Mouse (Mus musculus) frontal cortex, adult 2 months (tissue): ENCODE measurements around the gene 1700023F06Rik. TPM values are rescaled to one million over a fixed set of nuclear protein-coding genes. Genes with fewer than 3 reads are reported as not detected.
"Not testable (repeated sequence)": the region's sequence is repeated elsewhere in the genome, so short reads cannot be mapped to it uniquely, and the experiment has no call there.

Experiments used
- DNase-seq, 2 experiments: peaks; one replicate each; pipeline ENCODE4 v3.0.0; 2022; ENCODE audit warnings: low spot score in 1 of 2; ENCODE audit errors: extremely low spot score in 1 of 2
- polyA plus RNA-seq: library from polyadenylated mRNA; depleted of rRNA; stranded (reverse); fragments of >200 nt; gene quantifications from 2 replicates; pipeline ENCODE4 v1.2.3, GENCODE M21; 2012

The 1700023F06Rik gene
- polyA plus RNA-seq, 1 experiment = 6.0 TPM

- no peak for DNase-seq
Measured at GRCm38 (mm10) chr11:103223951-103224456, 15.6 kb upstream of the 1700023F06Rik start.

GRCm38 (mm10) chr11:103223444-103223843 is 15.1 kb upstream of the 1700023F06Rik start:
- peak; percentile 47 to 75 for DNase-seq

GRCm38 (mm10) chr11:103222718-103223117 is 14.4 kb upstream of the 1700023F06Rik start:
- DNase-seq = not testable (repeated sequence)

- no peak for DNase-seq
Measured at GRCm38 (mm10) chr11:103221437-103221836, 13.1 kb upstream of the 1700023F06Rik start.

- DNase-seq = no peak
Measured at GRCm38 (mm10) chr11:103219995-103220394, 11.6 kb upstream of the 1700023F06Rik start.

GRCm38 (mm10) chr11:103219259-103219658 is 10.9 kb upstream of the 1700023F06Rik start:
- no peak for DNase-seq

DNA sequence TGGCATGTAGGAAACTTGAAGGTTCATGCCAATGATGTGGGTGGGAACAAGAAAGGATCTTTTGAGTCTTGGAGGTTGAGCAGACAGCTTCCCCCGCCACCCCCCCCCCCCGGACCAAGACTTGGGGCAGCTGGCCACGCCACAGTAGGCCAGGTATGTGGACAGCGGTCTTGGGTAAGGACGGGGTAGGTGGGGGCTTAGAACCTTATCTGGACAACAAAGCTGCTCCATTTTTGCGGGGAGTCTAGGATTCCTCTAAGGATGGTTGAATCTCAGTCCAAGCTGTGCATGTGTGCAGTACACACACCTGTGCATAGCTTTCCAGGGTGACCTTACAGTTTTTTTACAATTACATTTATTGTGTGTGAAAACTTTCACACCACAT is 10.2 kb upstream of the 1700023F06Rik start:
- DNase-seq = no peak

DNA sequence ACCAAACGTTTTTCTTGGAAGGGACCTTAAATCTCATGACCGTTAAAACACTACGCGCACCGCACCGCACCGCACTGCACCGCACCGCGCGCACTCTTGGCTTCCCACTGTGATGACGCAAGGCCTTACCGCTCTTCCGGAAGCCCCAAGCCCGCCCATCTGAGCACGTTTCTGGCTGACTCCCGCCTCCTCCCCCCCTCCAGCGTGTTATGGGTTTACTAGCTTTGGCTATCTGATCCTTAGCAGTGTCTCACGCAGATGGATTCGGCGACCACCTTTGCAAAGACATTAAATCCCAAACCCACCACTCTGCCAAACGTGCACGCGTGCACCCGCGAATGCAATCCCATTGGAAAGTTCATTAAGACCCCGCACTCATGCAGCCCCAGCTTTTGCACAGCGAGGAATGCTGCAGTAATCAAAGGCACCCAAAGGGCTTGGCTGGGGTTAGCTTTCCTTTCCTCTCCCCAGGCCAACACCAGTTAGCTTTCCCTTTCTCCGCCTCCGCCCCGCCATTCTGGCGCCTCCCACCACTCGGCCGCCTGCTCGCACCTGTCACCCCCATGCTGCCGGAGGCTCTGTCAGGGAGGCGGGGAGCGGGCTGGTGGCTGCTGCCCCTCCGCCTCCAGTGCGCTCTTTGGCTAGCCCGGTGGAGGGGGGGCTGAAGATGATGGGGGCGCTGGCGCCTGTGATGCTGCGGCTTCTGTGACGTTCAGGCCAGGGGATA is 9.6 kb upstream of the 1700023F06Rik start, which contains the start of gene Spata32:
TSS of gene Spata32 (minus strand) at position 643 of the 727 bp plus-strand sequence.
- DNase-seq = peak in 1 of 2 experiments; percentile 74

DNA sequence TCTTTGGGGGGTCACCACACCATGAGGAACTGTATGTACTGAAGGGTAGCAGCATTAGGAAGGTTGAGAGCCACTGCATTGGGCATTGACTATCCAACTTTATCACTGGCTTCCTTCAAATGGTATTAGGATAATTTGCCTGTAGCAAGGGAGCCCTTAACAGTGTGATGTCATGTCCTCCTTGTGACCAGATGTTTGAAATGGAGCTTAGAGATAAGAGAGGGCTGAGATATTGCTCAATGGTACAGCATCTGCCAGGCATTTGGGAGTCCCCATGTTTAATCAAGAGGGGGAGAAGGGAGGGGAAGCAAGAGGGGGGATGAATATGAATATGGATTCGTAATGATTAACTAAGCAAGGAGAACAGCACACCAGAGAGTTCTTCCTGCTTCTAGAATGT is 7.0 kb upstream of the 1700023F06Rik start:
- DNase-seq = no peak

DNA sequence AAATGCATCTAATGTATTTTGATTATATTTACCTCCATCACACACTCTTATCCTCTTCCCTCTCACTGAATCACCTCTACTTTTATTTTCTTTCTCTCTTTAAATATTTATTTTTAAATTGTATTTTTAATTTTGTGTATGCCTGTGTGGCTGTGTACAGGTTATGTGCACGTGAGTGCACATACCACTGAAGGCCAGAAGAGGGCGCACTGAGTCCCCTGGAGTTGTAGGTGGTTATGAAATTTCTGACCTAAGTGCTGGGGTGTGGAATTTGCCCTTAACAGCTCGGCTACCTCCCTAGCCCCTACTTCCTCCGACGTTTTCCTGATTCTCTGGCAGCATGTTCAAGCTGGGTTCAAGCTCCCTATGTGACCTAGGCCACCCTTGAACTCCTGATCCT is 5.4 kb upstream of the 1700023F06Rik start:
- no peak for DNase-seq

DNA sequence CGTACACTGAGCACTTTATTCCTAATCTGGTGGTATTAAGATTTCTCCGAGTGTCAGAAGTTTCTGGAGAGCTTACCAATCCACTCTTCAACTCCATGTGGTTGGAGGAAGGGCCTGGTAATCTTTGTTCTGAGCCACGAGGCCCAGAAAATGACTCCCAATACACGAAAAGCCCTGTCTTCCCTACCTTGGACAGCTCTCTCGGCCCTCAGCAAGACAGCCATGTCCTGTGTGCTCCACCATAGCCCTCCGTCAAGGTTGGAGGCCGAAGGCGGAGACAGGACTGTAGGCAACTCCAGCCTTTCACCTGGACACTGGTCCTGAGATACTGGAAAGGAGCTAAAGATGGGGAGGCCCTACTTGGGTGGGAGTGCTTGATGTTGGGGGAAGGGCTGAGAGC is 1.9 kb upstream of the 1700023F06Rik start:
- DNase-seq = no peak

GRCm38 (mm10) chr11:103206203-103206602 is 2.2 kb downstream of the 1700023F06Rik start:
- no peak for DNase-seq

- DNase-seq = no peak
Measured at GRCm38 (mm10) chr11:103202376-103202775, 6.0 kb downstream of the 1700023F06Rik start.

DNA sequence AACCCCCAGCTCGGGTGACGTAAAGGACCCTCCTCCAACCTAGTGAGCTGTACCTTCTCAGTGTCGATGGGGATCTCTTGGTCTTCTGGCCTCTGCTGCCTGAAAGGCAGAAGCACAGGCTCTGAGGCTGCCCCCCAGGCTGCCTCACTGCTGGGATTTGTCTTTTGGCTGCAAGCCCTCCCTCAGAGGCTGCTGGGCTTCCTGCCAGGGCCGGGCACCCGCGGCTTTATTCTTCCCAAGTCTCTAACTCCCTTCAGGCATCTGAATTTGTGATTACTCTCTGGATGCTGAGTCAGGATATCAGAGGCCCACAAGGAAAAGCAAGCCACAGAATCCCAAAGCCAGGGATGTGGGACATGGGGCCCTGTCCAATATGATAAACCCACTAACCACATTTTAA is 6.7 kb downstream of the 1700023F06Rik start:
- peak; percentile 74 to 91 for DNase-seq

GRCm38 (mm10) chr11:103198911-103199803 is 9.2 kb downstream of the 1700023F06Rik start:
- peak; percentile 58 to 88 for DNase-seq

GRCm38 (mm10) chr11:103198339-103198738 is 10.0 kb downstream of the 1700023F06Rik start:
- no peak for DNase-seq

DNA sequence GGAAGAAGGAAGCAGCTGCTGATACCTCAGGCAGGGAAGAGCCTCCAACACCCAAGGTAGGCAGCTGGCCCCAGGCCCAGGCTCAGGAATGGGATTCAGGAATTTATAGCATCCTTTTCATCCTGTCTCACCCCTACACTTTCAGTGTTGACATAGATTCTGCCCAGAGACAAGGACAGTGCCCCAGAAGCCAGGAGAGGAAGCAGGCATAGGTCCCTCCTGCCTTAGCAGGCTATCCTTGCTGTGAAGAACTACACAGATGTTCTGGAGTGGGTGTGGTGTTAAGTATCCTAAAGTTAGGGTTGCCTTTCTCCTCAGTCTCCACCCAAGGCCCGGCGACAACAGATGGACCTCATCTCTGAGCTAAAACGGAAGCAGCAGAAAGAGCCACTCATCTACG is 11.0 kb downstream of the 1700023F06Rik start:
- peak; percentile 70 to 79 for DNase-seq

GRCm38 (mm10) chr11:103195656-103196055 is 12.7 kb downstream of the 1700023F06Rik start:
- no peak for DNase-seq

DNA sequence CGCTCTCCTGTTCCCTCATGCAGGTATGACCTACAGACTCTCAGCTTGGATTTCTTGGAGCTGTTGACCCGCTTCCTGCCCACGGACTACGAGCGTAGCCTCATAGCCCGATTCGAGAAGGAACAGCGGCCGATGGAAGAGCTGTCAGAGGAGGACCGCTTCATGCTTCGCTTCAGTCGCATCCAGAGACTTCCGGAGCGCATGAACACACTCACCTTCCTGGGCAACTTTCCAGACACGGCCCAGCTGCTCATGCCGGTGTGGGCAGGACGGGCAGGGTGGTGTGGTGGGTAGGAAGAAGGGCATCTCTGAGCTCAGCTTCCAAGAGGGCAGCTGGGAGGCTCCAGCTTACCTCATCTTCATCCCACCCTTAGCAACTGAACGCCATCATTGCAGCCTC is 13.1 kb downstream of the 1700023F06Rik start:
- peak in 1 of 2 experiments; percentile 65 for DNase-seq

DNA sequence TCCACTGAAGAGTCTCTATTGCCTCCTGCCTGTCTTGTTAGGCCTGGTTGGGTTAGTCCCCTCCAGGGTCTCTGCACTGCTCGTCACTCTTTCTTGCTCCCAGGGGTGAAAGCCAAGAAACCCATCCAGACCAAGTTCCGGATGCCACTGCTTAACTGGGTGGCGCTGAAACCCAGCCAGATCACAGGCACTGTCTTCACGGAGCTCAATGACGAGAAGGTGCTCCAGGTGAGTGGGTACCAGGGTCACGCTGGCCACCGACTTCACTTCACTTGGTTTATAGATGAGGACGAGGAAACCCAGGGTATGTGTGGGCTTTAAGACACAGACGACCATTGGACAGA is 14.6 kb downstream of the 1700023F06Rik start:
- no peak for DNase-seq
